Mouse (Mus musculus): Measurements from ENCODE around the gene Ccnl2. TPM values are rescaled to one million over a fixed set of nuclear protein-coding genes. Genes with fewer than 3 reads are reported as not detected.

Ccnl2 gene
- polyA plus RNA-seq (2016; fragmentation: Nextera tagmentation; extraction: Ambion mirVana): 179 and 187 TPM in 2 replicates

DNA sequence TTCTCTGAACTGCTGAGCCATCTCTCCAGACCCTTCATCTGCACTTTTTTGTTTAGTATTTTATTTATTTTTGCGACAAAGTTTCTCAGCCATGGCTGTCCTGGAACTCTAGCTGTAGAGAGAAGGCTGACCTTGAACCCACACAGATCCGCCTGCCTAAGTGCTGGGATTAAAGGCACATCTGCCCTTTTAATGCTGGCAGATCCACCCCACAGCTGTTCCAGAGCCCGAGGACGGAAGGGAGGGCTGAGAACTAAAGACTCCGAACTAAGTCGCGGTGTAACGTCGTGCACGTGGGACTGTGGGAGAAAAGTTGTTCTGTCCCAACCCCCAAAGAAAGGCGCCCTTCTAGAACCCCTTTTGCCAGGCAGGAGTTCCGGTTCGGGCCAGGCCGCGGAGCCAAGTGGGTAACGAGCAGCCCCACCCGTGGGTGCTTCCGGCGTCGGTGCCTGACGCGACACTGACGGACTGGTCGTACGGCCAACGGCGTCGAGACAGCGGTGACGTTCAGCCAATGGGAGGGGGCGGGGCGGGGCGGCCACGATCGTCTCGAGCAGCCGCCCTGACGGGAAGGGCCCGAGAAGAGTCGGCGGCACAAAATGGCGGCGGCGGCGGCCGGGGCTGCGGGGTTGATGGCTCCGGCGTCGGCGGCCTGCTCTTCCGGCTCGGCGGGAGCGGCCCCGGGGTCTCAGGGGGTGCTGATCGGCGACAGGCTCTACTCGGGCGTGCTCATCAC lies at the start of gene Ccnl2:
TSS of gene Ccnl2 (plus strand) at position 561 of the 736 bp plus-strand sequence.
- under 1% methylated on average over 60 of the region's 60 CpGs for WGBS
- Histone ChIP-seq H3K36me3 (replicated peaks) (peaks cover 86% of the 10 kb centered on the region), H3K4me3 (peak within 1 kb of the TSS; percentile 100), H3K27ac (replicated peaks) (peak within 1 kb of the TSS; percentile 98), H3K27me3 (replicated peaks; ENCODE audit: low read depth, poor library complexity, severe bottlenecking) (no peaks in the 10 kb centered on the region), H3K4me1 (peaks cover 23% of the 10 kb centered on the region), H3K9me3 (no peaks in the 10 kb centered on the region)
- DNase-seq (ENCODE audit: low spot score): peak; percentile 98

DNA sequence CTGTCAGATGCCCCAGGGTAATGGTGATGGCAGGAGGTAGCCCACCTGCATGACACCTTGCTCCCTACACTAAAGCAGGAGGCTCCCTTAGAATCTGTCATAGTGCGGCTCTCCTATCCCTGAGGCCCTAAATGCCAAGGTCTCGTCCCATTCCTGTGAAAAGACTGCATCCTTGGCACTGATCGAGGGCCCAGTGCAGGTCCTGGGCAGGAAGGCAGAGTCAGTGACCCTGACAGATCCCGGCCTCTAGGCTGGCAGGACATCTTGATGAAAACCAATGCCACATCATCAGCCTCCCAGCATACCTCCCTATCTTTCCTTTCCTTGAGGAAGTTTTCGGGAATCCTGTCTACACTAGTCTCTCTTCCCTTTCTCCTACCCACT lies 42.8 kb upstream of the Ccnl2 start:
- peak overlapping the region; percentile 71 for H3K4me3 ChIP-seq
- H3K4me1 ChIP-seq: peaks cover 33% of the 10 kb centered on the region
- 0 out of 2 replicates have a peak, but pooled peaks cover 3% of the 10 kb centered on the region for H3K36me3 ChIP-seq (replicated peaks)
- whole genome bisulfite sequencing: 62% methylated on average over 5 of the region's 5 CpGs
- H3K27ac ChIP-seq (replicated peaks): peak overlapping the region; percentile 96
- H3K27me3 ChIP-seq (replicated peaks; ENCODE audit: low read depth, poor library complexity, severe bottlenecking): peaks cover 41% of the 10 kb centered on the region
- no peak for DNase-seq (ENCODE audit: low spot score)
- H3K9me3 ChIP-seq: no peaks in the 10 kb centered on the region

DNA sequence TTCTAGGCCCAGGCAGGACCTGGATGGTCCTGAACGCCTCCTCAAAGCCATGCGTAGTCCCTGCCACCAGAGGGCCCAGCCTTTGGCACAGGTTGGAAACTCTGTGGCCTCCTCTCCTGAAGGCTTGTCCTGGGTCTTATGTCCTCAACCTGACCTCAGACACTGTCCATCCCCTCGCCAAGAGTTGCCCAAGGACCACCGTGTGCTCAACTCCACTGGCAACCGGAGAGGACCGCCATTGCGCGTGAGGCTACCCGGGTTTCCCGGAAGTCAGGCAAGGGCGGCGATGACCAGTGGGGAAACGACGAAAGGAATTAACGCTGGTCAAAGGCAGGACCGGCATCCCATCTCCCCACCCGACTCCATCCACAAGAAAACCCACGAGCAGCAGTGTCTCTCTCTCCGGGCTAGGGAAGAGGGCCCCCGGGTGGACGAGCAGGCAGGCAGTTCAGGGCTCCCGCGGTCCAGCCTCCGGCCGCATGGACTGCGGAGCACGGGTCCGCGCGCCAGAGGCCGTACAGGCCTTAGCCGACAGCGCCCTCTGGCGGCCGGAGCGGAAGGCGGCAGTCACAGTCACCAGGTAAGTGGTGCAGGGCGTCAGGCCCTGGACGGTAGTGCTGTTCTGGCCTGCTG lies 42.3 kb upstream of the Ccnl2 start:
- Histone ChIP-seq H3K4me3 (peak overlapping the region; percentile 71), H3K9me3 (no peaks in the 10 kb centered on the region), H3K27ac (replicated peaks) (peak overlapping the region; percentile 96), H3K27me3 (replicated peaks; ENCODE audit: low read depth, poor library complexity, severe bottlenecking) (peaks cover 46% of the 10 kb centered on the region), H3K4me1 (peaks cover 39% of the 10 kb centered on the region), H3K36me3 (replicated peaks) (0 out of 2 replicates have a peak, but pooled peaks cover 3% of the 10 kb centered on the region)
- under 1% methylated on average over 39 of the region's 39 CpGs for WGBS
- DNase-seq (ENCODE audit: low spot score): peak; percentile 94

DNA sequence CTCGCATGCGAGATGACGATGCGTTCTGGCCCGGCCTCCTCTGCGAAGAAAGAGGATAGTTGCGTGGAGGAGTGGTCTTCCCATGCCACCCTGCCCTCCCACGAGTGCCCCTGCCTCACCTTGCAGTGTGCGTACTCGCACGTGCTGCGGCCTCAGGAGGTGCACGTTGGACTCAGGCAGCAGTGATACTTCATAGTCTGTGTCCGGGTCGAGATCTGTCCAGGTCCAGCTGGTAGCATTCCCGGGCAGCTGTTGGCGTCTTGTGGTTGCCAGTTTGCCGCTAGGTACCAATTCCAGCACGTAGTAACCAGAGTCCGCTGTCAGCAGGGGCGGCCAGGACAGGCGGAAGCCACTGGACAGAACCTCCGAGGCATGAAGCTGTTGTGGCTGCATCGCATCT lies 41.7 kb upstream of the Ccnl2 start:
- Histone ChIP-seq H3K9me3 (no peaks in the 10 kb centered on the region), H3K36me3 (replicated peaks) (0 out of 2 replicates have a peak, but pooled peaks cover 3% of the 10 kb centered on the region), H3K27ac (replicated peaks) (peak overlapping the region; percentile 96), H3K4me3 (peak overlapping the region; percentile 71), H3K4me1 (peaks cover 45% of the 10 kb centered on the region), H3K27me3 (replicated peaks; ENCODE audit: low read depth, poor library complexity, severe bottlenecking) (peaks cover 52% of the 10 kb centered on the region)
- DNase-seq (ENCODE audit: low spot score): no peak
- 42% methylated on average over 24 of the region's 24 CpGs for WGBS

DNA sequence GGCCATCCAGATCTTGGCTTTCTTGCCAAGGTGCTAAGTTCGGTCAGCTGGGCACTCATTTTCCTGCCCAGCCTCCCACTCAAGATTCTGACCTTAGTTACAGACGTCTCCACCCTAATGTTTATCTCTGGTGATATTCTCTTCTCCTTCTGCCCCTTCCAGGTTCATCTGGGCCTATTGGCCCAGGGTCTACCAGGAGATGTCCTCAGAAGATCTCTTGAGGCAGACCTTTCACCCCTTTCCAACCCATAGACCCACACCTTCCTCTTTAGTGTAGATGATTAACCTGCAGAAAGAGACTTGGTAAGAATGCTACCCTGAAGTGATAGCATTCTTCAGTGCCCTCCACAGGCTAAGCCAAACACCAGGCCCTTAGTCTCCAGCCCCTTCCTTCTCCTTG lies 40.6 kb upstream of the Ccnl2 start:
- H3K36me3 ChIP-seq (replicated peaks): 0 out of 2 replicates have a peak, but pooled peaks cover 3% of the 10 kb centered on the region
- 90% methylated on average over 2 of the region's 2 CpGs for WGBS
- DNase-seq (ENCODE audit: low spot score): no peak
- no peaks in the 10 kb centered on the region for H3K9me3 ChIP-seq
- peaks cover 54% of the 10 kb centered on the region for H3K4me1 ChIP-seq
- H3K4me3 ChIP-seq: no peak overlapping the region
- H3K27ac ChIP-seq (replicated peaks): no peak overlapping the region
- H3K27me3 ChIP-seq (replicated peaks; ENCODE audit: low read depth, poor library complexity, severe bottlenecking): peaks cover 55% of the 10 kb centered on the region

DNA sequence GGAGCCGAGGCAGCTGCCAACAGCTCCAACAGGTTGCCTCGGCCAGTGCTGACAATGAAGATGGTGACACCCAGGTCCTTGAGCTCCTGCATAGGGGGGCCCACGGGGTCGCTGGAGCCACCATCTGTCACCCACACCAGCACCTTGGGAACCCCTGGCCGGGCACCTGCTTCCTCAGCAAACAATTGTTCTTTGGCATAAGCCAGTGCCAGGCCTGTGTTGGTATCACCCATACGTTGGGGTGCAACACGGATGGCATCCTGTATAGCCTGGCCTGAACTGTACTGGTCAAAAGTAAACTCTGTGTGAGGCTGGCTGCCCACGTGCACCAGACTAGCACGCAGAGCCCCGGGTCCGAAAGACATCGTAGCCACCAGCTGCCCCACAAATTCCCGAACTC lies 39.5 kb upstream of the Ccnl2 start:
- H3K4me3 ChIP-seq: no peak overlapping the region
- no peak for DNase-seq (ENCODE audit: low spot score)
- no peak overlapping the region for H3K27ac ChIP-seq (replicated peaks)
- no peaks in the 10 kb centered on the region for H3K9me3 ChIP-seq
- H3K4me1 ChIP-seq: peaks cover 64% of the 10 kb centered on the region
- peaks cover 55% of the 10 kb centered on the region for H3K27me3 ChIP-seq (replicated peaks; ENCODE audit: low read depth, poor library complexity, severe bottlenecking)
- 90% methylated on average over 13 of the region's 13 CpGs for WGBS
- H3K36me3 ChIP-seq (replicated peaks): 0 out of 2 replicates have a peak, but pooled peaks cover 3% of the 10 kb centered on the region

DNA sequence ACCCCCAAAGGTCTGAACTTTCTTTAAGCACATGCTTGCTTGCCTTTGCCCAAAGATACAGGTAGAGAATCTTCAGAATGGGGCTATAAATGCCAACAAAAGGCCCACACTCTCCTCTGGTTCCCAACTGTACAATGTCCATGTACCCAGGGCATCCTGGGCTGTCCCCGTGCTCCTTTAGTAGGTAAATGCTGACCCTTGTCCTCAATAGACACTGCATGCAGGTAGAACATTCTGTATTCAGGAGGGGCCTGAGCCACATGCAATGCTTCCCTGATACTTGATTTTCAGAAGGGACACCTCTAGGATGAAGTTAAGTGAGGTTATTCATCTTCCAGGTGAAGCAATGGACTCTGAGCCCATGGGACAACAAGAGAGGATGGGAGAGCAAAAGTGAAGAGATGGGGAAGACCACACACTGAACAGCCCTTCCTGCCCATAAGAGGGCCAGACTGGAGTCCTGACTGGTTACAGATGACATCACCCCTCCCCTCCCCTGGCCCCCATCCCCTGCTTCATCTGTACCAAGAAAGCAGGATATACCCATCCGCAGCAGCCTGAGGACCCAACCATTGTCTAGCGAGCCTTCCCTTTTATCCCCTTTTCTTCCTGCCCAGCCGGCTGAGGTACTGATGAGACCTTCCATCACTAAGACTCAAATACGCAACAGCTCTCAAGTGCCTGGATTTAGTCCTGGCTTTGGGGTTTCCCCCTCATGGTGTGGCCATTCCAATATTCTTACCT lies 38.8 kb upstream of the Ccnl2 start:
- Histone ChIP-seq H3K27ac (replicated peaks) (peak overlapping the region; percentile 59; the same call in 1 of the 2 replicates), H3K36me3 (replicated peaks) (0 out of 2 replicates have a peak, but pooled peaks cover 3% of the 10 kb centered on the region), H3K4me3 (peak overlapping the region; percentile 55), H3K4me1 (peaks cover 65% of the 10 kb centered on the region), H3K9me3 (no peaks in the 10 kb centered on the region), H3K27me3 (replicated peaks; ENCODE audit: low read depth, poor library complexity, severe bottlenecking) (peaks cover 55% of the 10 kb centered on the region)
- DNase-seq (ENCODE audit: low spot score): peak; percentile 14
- WGBS: 35% methylated on average over 5 of the region's 5 CpGs

DNA sequence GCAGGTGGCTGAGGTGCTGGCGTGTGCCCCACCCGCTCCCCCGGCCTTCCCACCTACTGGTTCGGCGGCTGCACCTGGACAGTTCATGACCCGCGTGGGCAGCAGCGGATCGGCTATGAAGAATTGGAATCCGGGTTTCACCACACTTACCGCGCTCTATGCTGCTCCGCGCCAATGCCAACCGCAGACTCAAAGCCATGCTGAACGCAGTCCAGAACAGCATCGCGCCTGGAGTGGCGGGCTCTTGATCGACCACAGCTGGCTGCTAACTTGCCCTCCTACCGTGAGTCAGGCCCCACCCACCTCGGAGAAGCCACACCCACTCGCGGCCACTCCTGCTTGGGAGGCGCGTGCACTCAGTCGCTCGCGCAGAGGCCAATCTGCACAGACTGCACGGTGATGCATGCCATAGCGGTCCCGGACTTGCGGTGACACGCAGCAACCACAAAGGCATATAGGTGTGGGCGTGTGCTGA lies 38.0 kb upstream of the Ccnl2 start, which contains the start of gene Vwa1:
TSS of gene Vwa1 (minus strand) at position 419 of the 475 bp plus-strand sequence.
- DNase-seq (ENCODE audit: low spot score): peak; percentile 92
- 1% methylated on average over 35 of the region's 35 CpGs for WGBS

DNA sequence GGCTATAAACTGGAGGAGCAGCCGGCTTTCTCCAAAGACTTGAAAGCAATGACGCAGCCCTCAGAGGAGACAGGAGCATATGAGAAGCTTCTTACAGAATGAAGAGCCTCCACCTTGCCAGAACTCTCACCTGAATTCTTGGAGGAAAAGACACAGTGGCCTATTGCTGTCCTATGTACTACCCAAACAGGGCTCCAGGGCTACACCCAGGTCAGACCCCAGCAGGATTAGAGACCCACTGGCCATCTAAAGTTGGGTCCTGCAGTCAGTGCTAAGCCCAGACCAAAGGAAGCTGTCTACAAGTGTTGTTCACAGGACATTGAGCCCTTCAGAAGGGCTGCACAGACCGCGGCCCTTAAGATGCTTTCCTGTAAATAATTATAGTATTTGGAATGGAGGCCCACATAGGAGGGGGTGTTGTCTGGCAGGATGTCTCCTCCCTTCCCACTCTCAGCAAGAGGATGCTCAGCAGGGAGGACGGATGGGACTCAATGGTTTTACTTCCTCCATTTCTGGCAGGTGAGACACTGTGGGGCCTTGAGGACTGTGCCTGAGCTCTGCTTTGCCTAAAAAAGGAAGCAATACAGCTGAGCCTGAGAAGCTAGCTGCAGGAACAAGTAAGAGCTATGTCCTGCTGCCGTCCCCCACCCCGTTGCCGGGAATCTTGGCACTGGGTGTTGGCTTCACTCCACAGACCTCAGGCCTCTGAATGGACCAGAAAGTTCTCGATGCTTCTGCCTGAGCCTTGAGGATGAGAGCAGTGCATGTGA lies 37.1 kb upstream of the Ccnl2 start:
- H3K4me1 ChIP-seq: peaks cover 54% of the 10 kb centered on the region
- H3K36me3 ChIP-seq (replicated peaks): 0 out of 2 replicates have a peak, but pooled peaks cover 3% of the 10 kb centered on the region
- H3K9me3 ChIP-seq: no peaks in the 10 kb centered on the region
- peak; percentile 9 for DNase-seq (ENCODE audit: low spot score)
- peak overlapping the region; percentile 55 for H3K4me3 ChIP-seq
- 61% methylated on average over 9 of the region's 9 CpGs for WGBS
- peak overlapping the region; percentile 59; the same call in 1 of the 2 replicates for H3K27ac ChIP-seq (replicated peaks)
- H3K27me3 ChIP-seq (replicated peaks; ENCODE audit: low read depth, poor library complexity, severe bottlenecking): peaks cover 55% of the 10 kb centered on the region

More for the DNA sequence above, 38.0 kb upstream of the Ccnl2 start, which contains the start of gene Vwa1:
- Histone ChIP-seq H3K27me3 (replicated peaks; ENCODE audit: low read depth, poor library complexity, severe bottlenecking) (peaks cover 55% of the 10 kb centered on the region), H3K36me3 (replicated peaks) (0 out of 2 replicates have a peak, but pooled peaks cover 3% of the 10 kb centered on the region), H3K4me1 (peaks cover 60% of the 10 kb centered on the region), H3K4me3 (peak within 1 kb of the TSS; percentile 55), H3K27ac (replicated peaks) (peak within 1 kb of the TSS; percentile 59), H3K9me3 (no peaks in the 10 kb centered on the region)

DNA sequence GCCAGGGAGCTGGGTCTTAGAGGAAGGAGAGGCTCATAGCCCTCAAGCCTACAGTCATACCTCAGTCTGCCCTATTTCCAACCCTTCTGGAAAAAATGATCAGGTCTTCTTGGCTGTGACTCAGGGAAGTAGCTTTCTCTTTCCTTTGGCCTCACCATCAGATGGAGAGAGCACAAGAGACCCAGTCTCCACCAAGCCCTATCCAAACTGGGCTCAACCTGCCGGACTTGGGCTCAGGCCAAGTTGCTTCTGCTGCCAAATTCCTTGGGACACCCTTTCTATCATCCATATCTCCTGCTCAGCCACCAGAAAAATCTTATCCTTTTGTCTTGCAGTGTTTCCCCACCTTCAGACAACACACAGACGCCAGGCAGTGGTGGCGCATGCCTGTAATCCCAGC lies 36.4 kb upstream of the Ccnl2 start:
- H3K4me3 ChIP-seq: no peak overlapping the region
- no peak overlapping the region for H3K27ac ChIP-seq (replicated peaks)
- WGBS: 82% methylated on average over 3 of the region's 3 CpGs
- DNase-seq (ENCODE audit: low spot score): no peak
- H3K27me3 ChIP-seq (replicated peaks; ENCODE audit: low read depth, poor library complexity, severe bottlenecking): peaks cover 51% of the 10 kb centered on the region
- peaks cover 51% of the 10 kb centered on the region for H3K4me1 ChIP-seq
- no peaks in the 10 kb centered on the region for H3K9me3 ChIP-seq
- H3K36me3 ChIP-seq (replicated peaks): 0 out of 2 replicates have a peak, but pooled peaks cover 3% of the 10 kb centered on the region

DNA sequence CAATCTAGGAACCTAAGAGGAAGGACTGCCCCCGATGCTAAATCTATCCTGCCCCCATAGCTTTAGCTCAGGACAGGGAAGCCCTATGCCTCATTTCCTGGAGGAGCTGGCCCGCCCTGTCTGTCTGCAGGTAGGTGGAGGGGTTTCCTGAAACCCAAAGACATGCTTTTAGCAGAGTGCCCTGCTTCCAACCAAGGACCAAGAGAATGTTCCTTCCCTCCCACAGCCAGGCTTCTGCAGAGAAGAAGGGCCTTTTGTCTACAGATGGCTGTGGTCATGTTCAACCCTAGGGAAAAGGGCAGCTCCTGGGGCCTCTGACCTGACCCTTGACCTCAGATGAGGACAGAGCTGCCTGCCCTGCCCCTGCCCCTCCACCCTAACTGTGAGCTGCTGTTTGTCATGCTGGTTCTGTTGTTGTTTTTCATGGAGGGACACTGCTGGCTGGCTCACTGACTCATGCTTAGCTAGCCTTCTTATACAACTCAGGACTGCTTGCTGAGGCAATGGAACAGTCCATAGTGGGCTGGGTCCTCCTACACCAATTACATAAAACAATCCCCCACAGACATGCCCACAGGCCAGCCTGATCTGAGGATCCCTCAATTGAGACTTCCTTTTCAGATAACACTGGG lies 35.5 kb upstream of the Ccnl2 start:
- H3K36me3 ChIP-seq (replicated peaks): 0 out of 2 replicates have a peak, but pooled peaks cover 3% of the 10 kb centered on the region
- H3K27ac ChIP-seq (replicated peaks): peak overlapping the region; percentile 30; the same call in 1 of the 2 replicates
- H3K27me3 ChIP-seq (replicated peaks; ENCODE audit: low read depth, poor library complexity, severe bottlenecking): peaks cover 41% of the 10 kb centered on the region
- 0 out of 2 replicates have a peak overlapping the region, but pooled peaks have one; percentile 0 for H3K4me3 ChIP-seq
- peaks cover 53% of the 10 kb centered on the region for H3K4me1 ChIP-seq
- no peaks in the 10 kb centered on the region for H3K9me3 ChIP-seq
- DNase-seq (ENCODE audit: low spot score): peak; percentile 44
- WGBS: 23% methylated on average over 2 of the region's 2 CpGs

Data from embryonic facial prominence, embryonic 10.5 days (tissue).